Mouse (Mus musculus) liver, adult 2 months (tissue): ENCODE measurements around the gene Spint2. TPM values are rescaled to one million over a fixed set of nuclear protein-coding genes. Genes with fewer than 3 reads are reported as not detected.

Experiments
- DNase-seq: peaks from one replicate; pipeline ENCODE4 v3.0.0-alpha.2; 2011; ENCODE audit warnings: low read depth, low spot score; ENCODE audit errors: extremely low read depth
- H3K27ac ChIP-seq: fragments of 200-500 bp; replicated peaks from 2 replicates; pipeline ENCODE4 v1.5.1; 2012; ENCODE audit warnings: low read depth, mild to moderate bottlenecking, control low read depth, inconsistent platforms, low read length; ENCODE audit not compliant: insufficient read depth
- H3K27me3 ChIP-seq: fragments of 200-500 bp; 2 replicates; pipeline ENCODE4 v1.6.1; 2012; ENCODE audit warnings: mild to moderate bottlenecking, moderate library complexity, low read length, inconsistent platforms; ENCODE audit not compliant: control insufficient read depth, insufficient read depth
- H3K36me3 ChIP-seq: fragments of 200-500 bp; 2 replicates; pipeline ENCODE4 v1.6.1; 2012; ENCODE audit warnings: low read length, inconsistent platforms; ENCODE audit not compliant: control insufficient read depth, insufficient read depth
- H3K4me1 ChIP-seq: fragments of 200-500 bp; 2 replicates; pipeline ENCODE4 v1.6.1; 2011; ENCODE audit warnings: low read length; ENCODE audit not compliant: control insufficient read depth, insufficient read depth
- H3K4me3 ChIP-seq: fragments of 200-500 bp; 2 replicates; pipeline ENCODE4 v1.5.1; 2011; ENCODE audit warnings: low read depth, mild to moderate bottlenecking, control low read depth, low read length, moderate library complexity; ENCODE audit not compliant: insufficient read depth
- H3K79me2 ChIP-seq: fragments of 200-500 bp; 2 replicates; pipeline ENCODE4 v1.6.1; 2012; ENCODE audit warnings: inconsistent platforms, mild to moderate bottlenecking, low read length, moderate library complexity; ENCODE audit not compliant: control insufficient read depth, insufficient read depth
- H3K9ac ChIP-seq: fragments of 200-500 bp; 2 replicates; pipeline ENCODE4 v1.6.1; 2012; ENCODE audit warnings: low read depth, mild to moderate bottlenecking, control low read depth, inconsistent platforms, low read length
- CTCF ChIP-seq: fragments of 200-500 bp; IDR thresholded peaks from 2 replicates; pipeline ENCODE4 v1.5.1; 2011; ENCODE audit warnings: low read depth, low read length, control low read depth
- POLR2A ChIP-seq: fragments of 200-500 bp; IDR thresholded peaks from 2 replicates; pipeline ENCODE4 v1.6.1; 2011; ENCODE audit warnings: low read length, control low read depth; ENCODE audit not compliant: insufficient read depth; ENCODE audit errors: extremely low read depth
- WGBS: fragments of 180-500 bp; shearing (Covaris S2); methylation state at CpG from one replicate; pipeline ENCODE4 v1.1.7; 2018; 5-methylcytosine and 5-hydroxymethylcytosine counted together
- polyA plus RNA-seq: library from polyadenylated mRNA; depleted of rRNA; stranded (reverse); fragments of >200 nt; gene quantifications from 2 replicates; pipeline ENCODE4 v1.2.3, GENCODE M21; 2012
- total RNA-seq: library from RNA; depleted of rRNA; stranded (reverse); fragments of >200 nt; gene quantifications from 2 replicates; pipeline ENCODE4 v1.2.3, GENCODE M21; 2014

The Spint2 gene
- total and polyA plus RNA-seq, 2 experiments: 24.8 to 120 TPM

DNA sequence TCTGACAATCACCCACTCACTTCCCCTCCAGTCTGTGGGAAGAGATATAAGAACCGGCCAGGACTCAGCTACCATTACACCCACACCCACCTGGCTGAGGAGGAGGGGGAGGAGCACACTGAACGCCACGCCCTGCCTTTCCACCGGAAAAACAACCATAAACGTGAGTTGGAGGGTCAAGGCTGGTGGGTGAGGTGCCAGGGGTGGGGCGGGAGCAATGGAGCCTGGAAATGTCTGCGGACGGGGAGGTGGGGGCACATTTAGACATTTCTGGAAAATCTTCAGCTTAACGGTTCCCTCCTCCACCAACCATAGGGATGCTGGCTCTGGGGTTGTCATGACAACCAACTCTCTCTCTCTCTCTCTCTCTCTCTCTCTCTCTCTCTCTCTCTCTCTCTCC is 31.3 kb upstream of the Spint2 start:
- no peak for TF ChIP-seq POLR2A
- TF ChIP-seq CTCF: no peak
- no peaks in the 10 kb centered on the region for H3K79me2 ChIP-seq
- DNase-seq: no peak
- WGBS: 78% methylated on average over 9 of the region's 9 CpGs
- H3K4me3 ChIP-seq: no peak overlapping the region
- no peaks in the 10 kb centered on the region for H3K36me3 ChIP-seq
- no peak overlapping the region for H3K27ac ChIP-seq
- no peak overlapping the region for H3K9ac ChIP-seq
- H3K4me1 ChIP-seq: peaks cover 3% of the 10 kb centered on the region; the same call in 1 of the 2 replicates
- H3K27me3 ChIP-seq: no peaks in the 10 kb centered on the region; the same call in 1 of the 2 replicates

DNA sequence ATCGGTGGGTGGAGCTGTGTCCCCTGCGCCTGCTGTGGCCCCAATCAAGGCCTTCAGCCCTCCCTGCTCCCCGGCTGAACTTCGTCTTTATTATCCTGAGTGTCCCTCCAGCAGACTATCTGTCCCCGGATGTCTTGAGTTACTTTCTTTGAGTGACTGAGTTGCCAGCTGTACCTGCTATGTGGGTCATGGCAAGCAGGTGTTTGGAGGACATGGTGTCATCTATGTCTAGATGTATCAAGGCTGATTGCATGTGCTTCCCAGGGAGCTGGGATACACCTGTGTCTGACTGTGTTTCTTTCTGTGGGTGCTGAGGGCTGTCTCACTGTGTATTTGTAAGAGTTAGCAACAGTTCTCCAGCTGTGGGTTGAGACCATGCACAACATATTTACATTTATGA is 28.0 kb upstream of the Spint2 start:
- DNase-seq: no peak
- Histone ChIP-seq H3K36me3 (no peaks in the 10 kb centered on the region), H3K27ac (no peak overlapping the region), H3K4me1 (peaks cover 9% of the 10 kb centered on the region), H3K4me3 (peak overlapping the region; percentile 55; the same call in 1 of the 2 replicates), H3K79me2 (no peaks in the 10 kb centered on the region), H3K27me3 (peaks cover 6% of the 10 kb centered on the region), H3K9ac (no peak overlapping the region)
- WGBS: 18% methylated on average over 5 of the region's 5 CpGs
- no peak for TF ChIP-seq POLR2A
- TF ChIP-seq CTCF: no peak

GRCm38 (mm10) chr7:29309221-29309721 is 27.6 kb upstream of the Spint2 start:
- no peak for TF ChIP-seq POLR2A
- TF ChIP-seq CTCF: no peak
- peak overlapping the region; percentile 55; the same call in 1 of the 2 replicates for H3K4me3 ChIP-seq
- no peaks in the 10 kb centered on the region for H3K36me3 ChIP-seq
- H3K27me3 ChIP-seq: peaks cover 9% of the 10 kb centered on the region
- WGBS: 2% methylated on average over 36 of the region's 36 CpGs
- DNase-seq: no peak
- no peak overlapping the region for H3K27ac ChIP-seq
- peak overlapping the region; percentile 48 for H3K9ac ChIP-seq
- peaks cover 9% of the 10 kb centered on the region for H3K4me1 ChIP-seq
- H3K79me2 ChIP-seq: no peaks in the 10 kb centered on the region

GRCm38 (mm10) chr7:29307350-29308104 is 25.8 kb upstream of the Spint2 start:
- H3K79me2 ChIP-seq: no peaks in the 10 kb centered on the region
- TF ChIP-seq CTCF: no peak
- no peak for TF ChIP-seq POLR2A
- no peaks in the 10 kb centered on the region for H3K36me3 ChIP-seq
- peak overlapping the region; percentile 58 for H3K4me3 ChIP-seq
- DNase-seq: peak; percentile 51
- H3K4me1 ChIP-seq: peaks cover 9% of the 10 kb centered on the region
- H3K27ac ChIP-seq: no peak overlapping the region
- WGBS: 4% methylated on average over 42 of the region's 42 CpGs
- peak overlapping the region; percentile 27 for H3K9ac ChIP-seq
- peaks cover 16% of the 10 kb centered on the region for H3K27me3 ChIP-seq

DNA sequence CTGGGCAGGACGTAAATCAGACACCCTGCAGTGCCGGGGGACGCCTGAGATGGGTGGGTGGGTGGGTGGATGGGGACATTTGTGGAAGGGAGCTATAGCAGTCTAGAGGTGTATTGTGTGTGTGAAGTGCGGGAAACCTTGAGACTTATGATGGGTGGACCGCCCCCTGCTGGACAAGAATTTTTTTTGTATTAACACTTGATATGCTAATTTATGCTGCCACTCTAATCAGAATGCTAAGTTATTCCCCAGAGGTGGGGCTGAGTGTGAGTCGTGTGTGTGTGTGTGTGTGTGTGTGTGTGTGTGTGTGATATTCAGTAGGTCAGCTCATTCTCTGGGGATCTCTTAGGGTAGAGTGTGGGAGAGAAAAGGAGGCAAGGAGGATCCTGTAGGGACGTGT is 24.9 kb upstream of the Spint2 start:
- peaks cover 9% of the 10 kb centered on the region for H3K4me1 ChIP-seq
- H3K9ac ChIP-seq: no peak overlapping the region

GRCm38 (mm10) chr7:29306108-29306507 is 24.4 kb upstream of the Spint2 start:
- WGBS: 84% methylated on average over 7 of the region's 7 CpGs
- no peak overlapping the region for H3K9ac ChIP-seq
- DNase-seq: no peak
- peaks cover 16% of the 10 kb centered on the region for H3K27me3 ChIP-seq
- no peaks in the 10 kb centered on the region for H3K36me3 ChIP-seq
- peaks cover 9% of the 10 kb centered on the region for H3K4me1 ChIP-seq
- no peak overlapping the region for H3K4me3 ChIP-seq
- H3K27ac ChIP-seq: no peak overlapping the region
- no peak for TF ChIP-seq CTCF
- H3K79me2 ChIP-seq: no peaks in the 10 kb centered on the region

More for the DNA sequence above, 24.9 kb upstream of the Spint2 start:
- 43% methylated on average over 7 of the region's 7 CpGs for WGBS
- no peak for DNase-seq
- TF ChIP-seq POLR2A (no peak), CTCF (peak; percentile 21; the same call in 1 of the 2 replicates)
- Histone ChIP-seq H3K79me2 (no peaks in the 10 kb centered on the region), H3K27me3 (peaks cover 16% of the 10 kb centered on the region), H3K36me3 (no peaks in the 10 kb centered on the region), H3K4me3 (no peak overlapping the region), H3K27ac (no peak overlapping the region)
